Mouse (Mus musculus): Measurements from ENCODE around the gene Smok3c. TPM values are rescaled to one million over a fixed set of nuclear protein-coding genes. Genes with fewer than 3 reads are reported as not detected.
"Not testable (repeated sequence)": the region's sequence is repeated elsewhere in the genome, so short reads cannot be mapped to it uniquely, and the experiment has no call there.

The Smok3c gene
- total RNA-seq, 2 experiments from 2014 or later: not detected

DNA sequence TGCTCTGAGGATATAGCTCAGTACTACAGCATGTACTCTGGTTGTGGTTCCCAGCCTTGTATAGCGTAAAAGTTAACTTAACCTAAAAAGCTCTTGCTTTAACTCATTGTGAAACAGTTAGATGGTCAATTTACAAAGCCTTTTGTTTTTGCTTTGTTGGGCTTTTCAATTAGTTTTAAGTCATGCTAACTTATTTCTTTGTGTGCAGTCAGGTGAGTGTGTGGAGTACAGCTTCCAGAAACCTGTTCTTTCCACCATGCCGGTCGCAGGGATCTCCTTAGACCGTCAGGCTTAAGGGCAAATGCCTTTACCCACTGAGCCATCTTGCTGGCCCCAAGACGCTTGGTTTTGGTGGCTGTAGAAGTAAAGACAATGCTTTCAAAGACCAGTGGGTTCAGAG lies 37.7 kb downstream of the Smok3c start:
- intact Hi-C loops (cut with DNase I; ENCODE audit: low total_unique reads): no loop called here
- no peak for DNase-seq

DNA sequence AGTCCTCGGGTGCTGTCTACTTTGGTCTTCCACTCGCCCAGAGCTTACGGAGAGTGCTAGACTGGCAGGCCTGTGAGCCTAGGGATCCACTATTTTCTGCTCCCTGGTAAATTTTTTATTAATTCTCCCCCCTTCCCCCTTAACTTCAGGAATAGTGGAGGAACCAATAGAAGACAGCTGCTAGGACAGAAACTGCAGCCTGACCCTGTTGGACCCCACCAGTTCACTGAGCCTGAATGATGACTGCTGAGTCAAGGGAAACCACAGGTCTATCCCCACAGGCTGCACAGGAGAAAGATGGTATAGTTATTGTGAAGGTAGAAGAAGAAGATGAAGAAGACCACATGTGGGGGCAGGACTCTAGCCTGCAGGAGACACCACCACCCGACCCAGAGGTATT lies 39.8 kb downstream of the Smok3c start:
- intact Hi-C loops (cut with DNase I; ENCODE audit: low total_unique reads): no loop called here
- no peak for DNase-seq

DNA sequence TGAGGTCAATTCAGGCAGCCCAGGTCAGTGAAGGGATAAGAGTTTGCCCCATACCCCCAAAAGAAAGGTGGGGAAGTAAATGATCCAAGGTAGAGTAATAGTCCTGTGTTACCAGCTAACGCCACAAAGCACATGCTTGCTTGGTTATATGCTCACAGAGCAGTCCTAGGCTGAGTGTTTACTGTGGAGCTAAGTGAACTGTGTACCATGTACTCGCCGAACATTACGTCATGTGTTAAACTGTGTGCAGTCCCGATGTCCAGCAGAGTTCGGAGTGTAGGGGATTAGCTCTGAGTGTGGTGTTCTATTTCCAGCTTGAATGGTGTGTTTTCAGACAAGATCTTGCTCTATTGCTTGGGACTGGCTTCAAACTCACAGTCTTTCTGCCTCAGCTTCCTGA lies 41.5 kb downstream of the Smok3c start:
- DNase-seq: no peak
- intact Hi-C loops (cut with DNase I; ENCODE audit: low total_unique reads): no loop called here

DNA sequence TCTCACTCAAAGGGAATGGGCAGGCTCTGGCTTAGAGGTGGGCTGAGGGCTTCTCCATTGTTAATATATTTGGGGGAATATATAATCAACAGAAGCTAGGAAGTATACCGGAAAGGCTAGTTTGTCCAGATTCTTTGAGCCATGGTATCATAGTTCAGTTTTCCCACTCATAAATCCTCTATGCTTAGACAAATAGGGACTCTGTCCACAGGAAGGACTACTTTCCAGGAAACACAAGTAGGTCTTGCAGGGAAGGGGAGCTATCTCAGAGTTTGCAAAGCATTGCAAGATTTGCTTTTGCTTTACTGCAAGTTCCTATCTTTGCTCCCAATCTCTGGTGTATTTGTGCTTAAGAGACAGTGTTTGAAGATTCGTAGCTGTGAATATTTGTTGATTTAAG lies 52.0 kb downstream of the Smok3c start:
- DNase-seq: no peak
- intact Hi-C loops (cut with DNase I; ENCODE audit: low total_unique reads): no loop called here

DNA sequence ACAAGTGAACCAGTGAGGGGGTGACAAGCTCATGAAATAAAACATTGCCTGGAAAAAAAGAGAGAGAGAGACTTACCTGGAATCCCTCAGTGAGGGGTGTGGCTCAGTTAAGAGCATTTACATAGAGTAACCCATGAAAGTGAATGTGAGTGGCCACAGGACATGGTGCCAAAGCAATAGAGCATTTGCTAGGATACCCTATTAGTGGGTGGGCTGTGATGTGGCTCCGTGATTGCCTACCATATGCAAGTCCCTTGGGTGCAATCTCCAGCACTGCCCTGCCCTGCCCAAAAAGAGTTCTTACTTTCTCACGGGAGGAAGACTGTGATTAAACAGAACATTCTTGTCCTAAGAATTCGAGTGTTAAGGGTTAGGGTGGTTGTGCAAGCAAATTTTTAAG lies 54.1 kb downstream of the Smok3c start:
- DNase-seq: no peak
- intact Hi-C loops (cut with DNase I; ENCODE audit: low total_unique reads): no loop called here

DNA sequence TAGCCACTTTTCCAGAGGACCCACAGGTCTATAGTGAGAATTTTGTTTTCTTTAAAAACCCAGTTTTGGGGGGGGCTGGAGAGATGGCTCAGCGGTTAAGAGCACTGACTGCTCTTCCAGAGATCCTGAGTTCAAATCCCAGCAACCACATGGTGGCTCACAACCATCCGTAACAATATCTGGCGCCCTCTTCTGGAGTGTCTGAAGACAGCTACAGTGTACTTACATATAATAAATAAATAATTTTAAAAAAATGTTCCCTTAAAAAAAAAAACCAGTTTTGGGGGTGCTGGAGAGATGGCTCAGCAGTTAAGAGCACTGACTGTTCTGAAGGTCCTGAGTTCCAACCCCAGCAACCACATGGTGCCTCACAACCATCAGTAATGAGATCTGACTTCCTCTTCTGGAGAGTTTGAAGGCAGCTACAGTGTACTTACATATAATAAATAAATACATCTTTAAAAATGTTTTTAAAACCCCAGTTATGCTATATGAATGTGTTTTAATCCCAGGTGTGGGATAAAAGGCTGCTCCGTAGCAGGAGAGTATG lies 56.9 kb downstream of the Smok3c start:
- intact Hi-C loops (cut with DNase I; ENCODE audit: low total_unique reads); DNase-seq: not testable (repeated sequence)

Other genes with a start within 250 kb of the Smok3c start
- gene Pilra, start 216.9 kb upstream of the Smok3c start, total RNA-seq (2021): under 1 TPM; 0.27 to 0.33 TPM
- gene Pilrb1, start 195.1 kb upstream of the Smok3c start, total RNA-seq (2021): not detected
- gene Pilrb2, start 181.4 kb upstream of the Smok3c start, total RNA-seq (2021): under 1 TPM in 1 of 2 experiments, not detected in 1; 0.53 TPM
- gene Cyp3a13, start 131.6 kb upstream of the Smok3c start, total RNA-seq (2021): not detected
- gene Gjc3, start 90.1 kb upstream of the Smok3c start, total RNA-seq (2021): 1 to 10 TPM; 3.0 to 6.7 TPM
- not detected for gene Azgp1, start 71.7 kb upstream of the Smok3c start, total RNA-seq (2021)
- not detected for gene Smok3a, start 31.9 kb upstream of the Smok3c start, total RNA-seq (2021)
- not detected for gene Smok3b, start 31.8 kb upstream of the Smok3c start, total RNA-seq (2021)
- 10 to 100 TPM; 10.8 to 11.2 TPM for gene Zkscan1, start 31.9 kb downstream of the Smok3c start, total RNA-seq (2021)
- 10 to 100 TPM; 10.3 to 10.6 TPM for gene Zscan21, start 63.7 kb downstream of the Smok3c start, total RNA-seq (2021)
- 1 to 10 TPM; 5.3 to 6.0 TPM for gene Zfp113, start 102.5 kb downstream of the Smok3c start, total RNA-seq (2021)
- gene Cops6, start 107.9 kb downstream of the Smok3c start, total RNA-seq (2021): 100 to 1,000 TPM; 107 to 110 TPM
- gene Ap4m1, start 118.8 kb downstream of the Smok3c start, total RNA-seq (2021): 10 to 100 TPM in 1 of 2 experiments, 1 to 10 TPM in 1; 7.6 to 10.1 TPM
- gene Mcm7, start 119.2 kb downstream of the Smok3c start, total RNA-seq (2021): 10 to 100 TPM; 10.7 to 11.8 TPM
- 10 to 100 TPM; 20.8 to 24.8 TPM for gene Taf6, start 134.3 kb downstream of the Smok3c start, total RNA-seq (2021)
- gene Cnpy4, start 134.3 kb downstream of the Smok3c start, total RNA-seq (2021): 1 to 10 TPM; 6.4 to 7.2 TPM
- gene Mblac1, start 141.1 kb downstream of the Smok3c start, total RNA-seq (2021): 1 to 10 TPM; 2.6 to 2.9 TPM
- under 1 TPM; 0.58 to 0.98 TPM for gene Nxpe5, start 172.7 kb downstream of the Smok3c start, total RNA-seq (2021)
- 10 to 100 TPM; 52.6 to 60.5 TPM for gene Lamtor4, start 202.3 kb downstream of the Smok3c start, total RNA-seq (2021)
- gene BC037034, start 210.8 kb downstream of the Smok3c start, total RNA-seq (2021): 1 to 10 TPM; 3.4 to 4.6 TPM
- gene Gal3st4, start 219.6 kb downstream of the Smok3c start, total RNA-seq (2021): under 1 TPM; 0.51 to 0.55 TPM
- gene Gm43720, start 226.8 kb downstream of the Smok3c start, total RNA-seq (2021): not detected
- under 1 TPM; 0.44 to 0.47 TPM for gene Gpc2, start 226.8 kb downstream of the Smok3c start, total RNA-seq (2021)
- under 1 TPM in 1 of 2 experiments, not detected in 1; 0.49 TPM for gene Stag3, start 227.0 kb downstream of the Smok3c start, total RNA-seq (2021)

All from gastrocnemius, postnatal 14 days (tissue).